14 mouse cellular contexts compared by ENCODE assay signal in genomic region chr4:46033197-46033596, GRCm38 (mm10). TPM values are rescaled to one million over a fixed set of nuclear protein-coding genes. Genes with fewer than 3 reads are reported as not detected.
DNase-seq lines count a peak whose midpoint lies in the region; ATAC-seq and TF ChIP-seq lines count a peak whose summit lies in the region.
"Had no signal": no experiment of that assay in that cellular context is flagged by ENCODE, and none has a peak within 500 bp of the region (broad histone marks: within the 10 kb centered on the region; RNA-seq: fewer than 3 reads in every experiment).

No protein-coding gene starts in this region.

- 59% methylated on average over 2 of the region's 2 CpGs for WGBS in intestine, embryonic 15.5 days
- WGBS in intestine, postnatal 0 days: 66% methylated on average over 2 of the region's 2 CpGs
- 31% methylated on average over 2 of the region's 2 CpGs for WGBS in heart, embryonic 15.5 days
- WGBS in liver, embryonic 15.5 days (ENCODE audit: insufficient replicate concordance): 62% methylated on average over 2 of the region's 2 CpGs

- no peak overlapping the region for H3K9ac ChIP-seq in intestine, embryonic 15.5 days
- H3K9ac ChIP-seq in intestine, postnatal 0 days (ENCODE audit: low read depth, low read length): no peak overlapping the region
- no peak overlapping the region for H3K9ac ChIP-seq in heart, embryonic 15.5 days
- H3K9ac ChIP-seq in liver, embryonic 15.5 days: no peak overlapping the region
- H3K9ac ChIP-seq: limb, embryonic 12.5 days had no signal

- no peak overlapping the region for H3K4me3 ChIP-seq in intestine, embryonic 15.5 days (replicated peaks)
- no peak overlapping the region for H3K4me3 ChIP-seq in intestine, postnatal 0 days (ENCODE audit: low read depth, low read length)
- H3K4me3 ChIP-seq in heart, embryonic 15.5 days: no peak overlapping the region
- no peak overlapping the region for H3K4me3 ChIP-seq in liver, embryonic 15.5 days (replicated peaks)
- H3K4me3 ChIP-seq: embryonic facial prominence, embryonic 10.5 days; limb, embryonic 12.5 days had no signal

- no peaks in the 10 kb centered on the region for H3K4me1 ChIP-seq in intestine, embryonic 15.5 days (replicated peaks)
- H3K4me1 ChIP-seq in intestine, postnatal 0 days (replicated peaks; ENCODE audit: control insufficient read depth, insufficient read depth, low read length): no peaks in the 10 kb centered on the region
- peaks cover 31% of the 10 kb centered on the region for H3K4me1 ChIP-seq in heart, embryonic 15.5 days (replicated peaks)
- peaks cover 40% of the 10 kb centered on the region for H3K4me1 ChIP-seq in liver, embryonic 15.5 days (replicated peaks)
- H3K4me1 ChIP-seq: embryonic facial prominence, embryonic 10.5 days; limb, embryonic 12.5 days had no signal

- peak; percentile 31; the same call in 1 of the 2 replicates for ATAC-seq in intestine, embryonic 15.5 days
- no peak for ATAC-seq in intestine, postnatal 0 days
- peak; percentile 83 for ATAC-seq in heart, embryonic 15.5 days (replicated peaks; ENCODE audit: insufficient number of reproducible peaks, insufficient read depth, low FRiP score, low read depth)
- ATAC-seq in liver, embryonic 15.5 days (ENCODE audit: insufficient read depth): peak; percentile 18; the same call in 1 of the 2 replicates
- ATAC-seq in cerebellum, adult (ENCODE audit: insufficient number of reproducible peaks, low FRiP score, low TSS enrichment): no peak

- 0 out of 2 replicates have a peak, but pooled peaks cover 12% of the 10 kb centered on the region for H3K27me3 ChIP-seq in intestine, embryonic 15.5 days (replicated peaks)
- no peaks in the 10 kb centered on the region; the same call in 1 of the 2 replicates for H3K27me3 ChIP-seq in intestine, postnatal 0 days (replicated peaks; ENCODE audit: control insufficient read depth, insufficient read depth, low read length)
- H3K27me3 ChIP-seq in heart, embryonic 15.5 days: peaks cover 11% of the 10 kb centered on the region; the same call in 1 of the 2 replicates
- peaks cover 38% of the 10 kb centered on the region for H3K27me3 ChIP-seq in liver, embryonic 15.5 days

- no peak overlapping the region for H3K27ac ChIP-seq in intestine, embryonic 15.5 days
- H3K27ac ChIP-seq in intestine, postnatal 0 days (ENCODE audit: low read depth, low read length): no peak overlapping the region
- peak overlapping the region; percentile 77 for H3K27ac ChIP-seq in heart, embryonic 15.5 days
- no peak overlapping the region for H3K27ac ChIP-seq in liver, embryonic 15.5 days (replicated peaks)
- H3K27ac ChIP-seq: embryonic facial prominence, embryonic 10.5 days; limb, embryonic 12.5 days had no signal

- 0 out of 2 replicates have a peak, but pooled peaks cover 2% of the 10 kb centered on the region for H3K36me3 ChIP-seq in intestine, embryonic 15.5 days
- peaks cover 5% of the 10 kb centered on the region; the same call in 1 of the 2 replicates for H3K36me3 ChIP-seq in intestine, postnatal 0 days (ENCODE audit: control insufficient read depth, insufficient read depth)
- no peaks in the 10 kb centered on the region for H3K36me3 ChIP-seq in heart, embryonic 15.5 days
- H3K36me3 ChIP-seq in liver, embryonic 15.5 days (replicated peaks): no peaks in the 10 kb centered on the region
- H3K36me3 ChIP-seq: embryonic facial prominence, embryonic 10.5 days; limb, embryonic 12.5 days had no signal

- H3K4me2 ChIP-seq in intestine, embryonic 15.5 days (replicated peaks): no peak overlapping the region
- H3K4me2 ChIP-seq in intestine, postnatal 0 days (replicated peaks; ENCODE audit: low read depth): no peak overlapping the region
- H3K4me2 ChIP-seq in heart, embryonic 15.5 days: peak overlapping the region; percentile 48
- H3K4me2 ChIP-seq in liver, embryonic 15.5 days: no peak overlapping the region
- H3K4me2 ChIP-seq: limb, embryonic 12.5 days had no signal

- no peak for TF ChIP-seq CTCF in intestine, postnatal 0 days (IDR thresholded peaks at IDR 0.05; ENCODE audit: low read depth)

- peak; percentile 82 for DNase-seq in lung, postnatal 25 days (ENCODE audit: low spot score)
- no peak for DNase-seq in spleen, postnatal 36 days (ENCODE audit: low spot score in 2 of 2)
- no peak for DNase-seq in spleen, adult 12 weeks (ENCODE audit: low spot score)
- DNase-seq: adrenal gland, adult 8-10 months; cerebellum, postnatal 10 days; kidney, postnatal 14 days; thymus, adult 18-20 months had no signal

- no peaks in the 10 kb centered on the region for H3K9me3 ChIP-seq in intestine, embryonic 15.5 days
- no peaks in the 10 kb centered on the region for H3K9me3 ChIP-seq in intestine, postnatal 0 days (ENCODE audit: control insufficient read depth)
- no peaks in the 10 kb centered on the region for H3K9me3 ChIP-seq in heart, embryonic 15.5 days (replicated peaks)
- no peaks in the 10 kb centered on the region for H3K9me3 ChIP-seq in liver, embryonic 15.5 days (replicated peaks)
- H3K9me3 ChIP-seq: embryonic facial prominence, embryonic 10.5 days; limb, embryonic 12.5 days had no signal

RNA-seq across cellular contexts. Expression of gene Tmod1, which starts 5.5 kb away (rescaled TPM):
- 3.2 and 3.3 TPM in 2 replicates for polyA plus RNA-seq in intestine, embryonic 15.5 days (2015; fragmentation: Nextera tagmentation; extraction: Ambion mirVana)
- polyA plus RNA-seq in intestine, postnatal 0 days (2015; fragmentation: Nextera tagmentation; extraction: Ambion mirVana): 4.7 and 5.2 TPM in 2 replicates
- polyA plus RNA-seq in heart, embryonic 15.5 days (2015; fragmentation: Nextera tagmentation; extraction: Ambion mirVana): 170 and 195 TPM in 2 replicates
- polyA plus RNA-seq in liver, embryonic 15.5 days (2015; fragmentation: Nextera tagmentation; extraction: Ambion mirVana): 48.5 and 49.7 TPM in 2 replicates

Comparison
In these comparisons a context has a peak if more than half of its experiments do, and no peak if none do; other contexts are left out.
1. ATAC-seq: peak in intestine, embryonic 15.5 days (single experiment), heart, embryonic 15.5 days (single experiment) and liver, embryonic 15.5 days (single experiment); none in intestine, postnatal 0 days (single experiment) and cerebellum, adult (single experiment).